Mouse (Mus musculus) CH12.LX (cell line): ENCODE data around the gene Mdm1. TPM values are rescaled to one million over a fixed set of nuclear protein-coding genes. Genes with fewer than 3 reads are reported as not detected.
A peak's percentile ranks its signal among the peaks of the same experiment; 100 is the strongest.

ENCODE experiments used
- DNase-seq: peaks from one replicate; pipeline ENCODE4 v3.0.0-alpha.2; 2013; ENCODE audit errors: extremely low read depth
- H3K27ac ChIP-seq: 2 replicates; pipeline ENCODE4 v1.5.1; 2012; ENCODE audit warnings: low read depth, mild to moderate bottlenecking, control low read depth, moderate library complexity; ENCODE audit not compliant: insufficient read depth
- H3K27me3 ChIP-seq: replicated peaks from 2 replicates; pipeline ENCODE3; 2012; ENCODE audit warnings: inconsistent platforms
- H3K36me3 ChIP-seq, 2 experiments: replicated peaks in 1 of 2; 2 replicates each; pipeline versions ENCODE3 to v1.6.1; 2012; ENCODE audit warnings: inconsistent platforms in 1 of 2, low read length in 1 of 2, mild to moderate bottlenecking in 1 of 2, mixed read lengths in 1 of 2, moderate library complexity in 1 of 2; ENCODE audit not compliant: control insufficient read depth in 1 of 2, insufficient read depth in 1 of 2
- H3K4me1 ChIP-seq, 2 experiments: 2 replicates each; pipeline ENCODE4 v1.6.1; 2012; ENCODE audit warnings: inconsistent platforms in 1 of 2, moderate library complexity in 1 of 2; ENCODE audit not compliant: insufficient read depth in 2 of 2, control insufficient read depth in 1 of 2
- H3K4me2 ChIP-seq: 2 replicates; pipeline ENCODE4 v1.6.1; 2012; ENCODE audit warnings: low read depth, mild to moderate bottlenecking, control low read depth; ENCODE audit not compliant: poor library complexity, insufficient read depth, severe bottlenecking
- H3K4me3 ChIP-seq, 3 experiments: fragments of 150-350 bp in 1 of 3; sonication (generic) in 1 of 3; replicated peaks in 1 of 3; 2 replicates each; pipeline versions ENCODE3 to v1.5.1; 2011 to 2012; ENCODE audit warnings: low read depth in 2 of 3, low read length in 2 of 3, mild to moderate bottlenecking in 2 of 3, moderate library complexity in 2 of 3, control low read depth in 1 of 3, improper control_type of control experiment in 1 of 3, inconsistent platforms in 1 of 3, mixed read lengths in 1 of 3; ENCODE audit not compliant: poor library complexity in 1 of 3
- H3K79me2 ChIP-seq: replicated peaks from 2 replicates; pipeline ENCODE4 v1.6.1; 2012; ENCODE audit warnings: mild to moderate bottlenecking, moderate library complexity; ENCODE audit not compliant: control insufficient read depth, poor library complexity, insufficient read depth, severe bottlenecking; ENCODE audit errors: extremely low read depth
- H3K9ac ChIP-seq: 2 replicates; pipeline ENCODE4 v1.6.1; 2012; ENCODE audit warnings: low read depth, mild to moderate bottlenecking, control low read depth, moderate library complexity; ENCODE audit not compliant: insufficient read depth
- H3K9me3 ChIP-seq: replicated peaks from 2 replicates; pipeline ENCODE3; 2012; ENCODE audit warnings: low read length, inconsistent platforms, mixed read lengths
- BHLHE40 ChIP-seq: IDR thresholded peaks from 2 replicates; pipeline ENCODE4 v1.6.1; 2011; ENCODE audit warnings: mild to moderate bottlenecking, low read depth, low read length, improper control_type of control experiment
- CHD1 ChIP-seq: IDR thresholded peaks from 2 replicates; pipeline ENCODE4 v1.6.1; 2012; ENCODE audit warnings: low read depth, low read length, improper control_type of control experiment, inconsistent platforms
- CTCF ChIP-seq, 2 experiments: IDR thresholded peaks in 1 of 2; conservative IDR thresholded peaks in 1 of 2; 2 replicates each; pipeline ENCODE4 v1.5.1; 2011 to 2012; ENCODE audit warnings: low read depth in 2 of 2, low read length in 2 of 2, improper control_type of control experiment in 1 of 2, inconsistent platforms in 1 of 2, mild to moderate bottlenecking in 1 of 2, moderate library complexity in 1 of 2
- ELF1 ChIP-seq: IDR thresholded peaks from 2 replicates; pipeline ENCODE4 v1.6.1; 2014; ENCODE audit warnings: low read depth, mild to moderate bottlenecking, inconsistent platforms, low read length, improper control_type of control experiment
- ETS1 ChIP-seq: conservative IDR thresholded peaks from 2 replicates; pipeline ENCODE4 v1.6.1; 2012; ENCODE audit warnings: low read depth, mild to moderate bottlenecking, inconsistent platforms, low read length, improper control_type of control experiment, moderate library complexity
- GABPA ChIP-seq: IDR thresholded peaks from 2 replicates; pipeline ENCODE4 v1.6.1; 2012; ENCODE audit warnings: low read depth, low read length, improper control_type of control experiment, inconsistent platforms; ENCODE audit not compliant: insufficient replicate concordance
- IRF4 ChIP-seq: IDR thresholded peaks from 2 replicates; pipeline ENCODE4 v1.6.1; 2014; ENCODE audit warnings: low read depth, mild to moderate bottlenecking, inconsistent platforms, low read length, improper control_type of control experiment
- MAX ChIP-seq: IDR thresholded peaks from 2 replicates; pipeline ENCODE4 v1.6.1; 2011; ENCODE audit warnings: low read length, improper control_type of control experiment
- MEF2A ChIP-seq: IDR thresholded peaks from 2 replicates; pipeline ENCODE4 v1.6.1; 2014; ENCODE audit warnings: low read depth, mild to moderate bottlenecking, inconsistent platforms, low read length, improper control_type of control experiment, borderline replicate concordance
- MXI1 ChIP-seq: IDR thresholded peaks from 2 replicates; pipeline ENCODE4 v1.6.1; 2011; ENCODE audit warnings: mild to moderate bottlenecking, low read depth, low read length, improper control_type of control experiment
- POLR2A ChIP-seq: IDR thresholded peaks from 2 replicates; pipeline ENCODE4 v1.6.1; 2011; ENCODE audit warnings: low read depth, mild to moderate bottlenecking, improper control_type of control experiment, low read length
- SMC3 ChIP-seq: IDR thresholded peaks from 2 replicates; pipeline ENCODE4 v1.6.1; 2011; ENCODE audit warnings: low read depth, low read length, improper control_type of control experiment
- TCF12 ChIP-seq: IDR thresholded peaks from 2 replicates; pipeline ENCODE4 v1.6.1; 2014; ENCODE audit warnings: low read depth, mild to moderate bottlenecking, inconsistent platforms, low read length, improper control_type of control experiment
- USF1 ChIP-seq: IDR thresholded peaks from 2 replicates; pipeline ENCODE4 v1.6.1; 2014; ENCODE audit warnings: low read depth, mild to moderate bottlenecking, inconsistent platforms, low read length, improper control_type of control experiment
- ZKSCAN1 ChIP-seq: IDR thresholded peaks from 2 replicates; pipeline ENCODE4 v1.6.1; 2012; ENCODE audit warnings: low read depth, inconsistent platforms, low read length, improper control_type of control experiment, borderline replicate concordance
- ZMIZ1 ChIP-seq: IDR thresholded peaks from 2 replicates; pipeline ENCODE4 v1.6.1; 2012; ENCODE audit warnings: low read depth, mild to moderate bottlenecking, inconsistent platforms, low read length, improper control_type of control experiment
- dilution Hi-C: fragments of 300-500 bp; cut with MboI; formaldehyde crosslinking; loops from 2 replicates; pipeline ENCODE4 v1.14.3; 2020; ENCODE audit warnings: low sequenced_read_pairs; ENCODE audit not compliant: extremely low pct_unique_long_range_greater_than_20kb, extremely low pct_ligation_motif_present
- in situ Hi-C: fragments of 300-500 bp; cut with MboI; formaldehyde crosslinking; loops from 3 replicates; pipeline ENCODE4 v1.14.3; 2019; ENCODE audit warnings: low sequenced_read_pairs, low pct_ligation_motif_present, low pct_unique_long_range_greater_than_20kb, mixed read lengths
- polyA plus RNA-seq: library from polyadenylated mRNA; unstranded; fragments of >175 nt; gene quantifications from 2 replicates; pipeline ENCODE4 v1.2.1, GENCODE M21; 2012; ENCODE audit warnings: low read depth; ENCODE audit not compliant: insufficient read length
- total RNA-seq, 2 experiments: library from RNA; depleted of rRNA; stranded (reverse); fragments of 300-350 nt in 1 of 2; fragments of >200 nt in 1 of 2; gene quantifications; 2 replicates each; pipeline ENCODE4 v1.2.3; 2012 to 2014

The Mdm1 gene
- total and polyA plus RNA-seq, 3 experiments, result 6.8 to 10.4 (median 9.7) TPM

DNA sequence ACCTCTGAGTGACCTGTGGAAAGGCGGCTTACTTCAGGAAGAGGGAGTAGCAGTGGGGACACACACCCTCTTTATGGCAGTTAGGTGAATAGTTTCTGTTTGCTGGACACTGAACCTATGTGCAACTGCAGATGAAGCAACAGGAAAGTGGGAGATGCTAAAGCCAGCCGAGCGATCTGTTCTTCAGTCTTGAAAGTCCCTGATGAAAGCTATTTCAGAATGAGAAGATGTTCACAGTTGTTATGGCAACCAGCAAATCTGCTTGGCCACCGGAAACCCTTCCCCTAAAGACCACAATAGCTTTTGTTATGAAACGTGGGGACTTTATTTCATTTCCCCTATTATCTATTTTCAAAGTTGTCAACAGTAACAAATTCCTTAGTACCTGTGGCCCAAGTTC lies 41.0 kb upstream of the Mdm1 start:
- DNase-seq, result peak; percentile 65
- Histone ChIP-seq H3K4me2 (no peak overlapping the region), H3K36me3 (no peaks in the 10 kb centered on the region), H3K79me2 (no peaks in the 10 kb centered on the region), H3K27me3 (no peaks in the 10 kb centered on the region), H3K4me3 (no peak overlapping the region), H3K9me3 (peaks cover 12% of the 10 kb centered on the region), H3K27ac (no peak overlapping the region), H3K4me1 (peaks cover 16 to 46% of the 10 kb centered on the region in 2 experiments), H3K9ac (no peak overlapping the region)
- in situ Hi-C loops, result loop anchor here (25.0 kb wide), 1 partner anchor 263 kb away; the partner anchor contains the start of gene Rap1b
- dilution Hi-C loops, result no loop called here
- TF ChIP-seq MXI1 (no peak), TCF12 (no peak), GABPA (no peak), CHD1 (no peak), BHLHE40 (no peak), ZMIZ1 (no peak), MEF2A (0 out of 2 replicates have a peak, but pooled peaks have one; percentile 19), ZKSCAN1 (no peak), USF1 (no peak), ELF1 (no peak), MAX (no peak), CTCF (conservative IDR thresholded peaks at IDR 0.05 in 1 of 2, IDR thresholded peaks at IDR 0.05 in 1 of 2; ENCODE audit: low read depth in 2 of 2, low read length in 2 of 2) (no peak), POLR2A (no peak), IRF4 (peak; percentile 23; the same call in 1 of the 2 replicates)

DNA sequence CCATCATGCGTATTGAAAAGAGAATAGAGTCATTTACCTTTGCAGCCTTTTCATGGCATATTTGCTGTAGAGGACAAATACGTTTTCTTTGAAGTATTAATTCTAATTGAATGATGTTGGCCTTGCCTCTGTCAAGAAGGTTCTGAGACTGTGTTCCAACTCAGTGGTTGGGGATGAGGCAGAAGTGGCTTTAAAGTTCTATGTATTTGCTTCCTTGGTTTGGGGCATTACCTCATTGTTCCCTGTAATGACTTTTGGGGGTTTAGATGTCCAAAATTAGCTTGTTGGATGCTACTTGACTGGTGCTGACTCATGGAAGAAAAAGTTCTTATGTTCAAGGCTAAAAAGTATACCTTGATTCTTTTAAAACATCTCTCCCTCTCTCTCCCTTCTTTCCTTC lies 40.6 kb upstream of the Mdm1 start:
- Histone ChIP-seq H3K36me3 (no peaks in the 10 kb centered on the region), H3K4me3 (no peak overlapping the region), H3K27ac (no peak overlapping the region), H3K4me1 (peaks cover 13 to 41% of the 10 kb centered on the region in 2 experiments), H3K4me2 (no peak overlapping the region)
- in situ Hi-C loops, result loop anchor here (25.0 kb wide), 1 partner anchor 264 kb away; the partner anchor contains the start of gene Rap1b
- no peak for TF ChIP-seq SMC3
- TF ChIP-seq ETS1, result 0 out of 2 replicates have a peak, but pooled peaks have one; percentile 9
- TF ChIP-seq, all 38 proteins: peak for 1
- H3K79me2 ChIP-seq, result no peaks in the 10 kb centered on the region
- dilution Hi-C loops, result no loop called here
- no peak overlapping the region for H3K9ac ChIP-seq
- peaks cover 12% of the 10 kb centered on the region for H3K9me3 ChIP-seq
- no peaks in the 10 kb centered on the region for H3K27me3 ChIP-seq
- DNase-seq, result peak; percentile 43
